Mouse (Mus musculus) limb, embryonic 15.5 days (tissue): Measurements from ENCODE around the gene Plek. TPM values are rescaled to one million over a fixed set of nuclear protein-coding genes. Genes with fewer than 3 reads are reported as not detected.

Experiments used
- ATAC-seq: fragments of 200-750 bp; cut with Nextera tagmentation; 2 replicates; pipeline ENCODE4 v1.8.0; 2017; ENCODE audit warnings: low read depth, moderate TSS enrichment; ENCODE audit not compliant: insufficient number of reproducible peaks, low FRiP score, low TSS enrichment
- H3K27ac ChIP-seq: fragments of 300-500 bp; sonication (generic); 2 replicates; pipeline ENCODE4 v1.5.1; 2015; ENCODE audit warnings: moderate library complexity, mild to moderate bottlenecking, inconsistent platforms
- H3K27me3 ChIP-seq: fragments of 300-500 bp; sonication (generic); 2 replicates; pipeline ENCODE4 v1.6.1; 2015; ENCODE audit warnings: inconsistent platforms
- H3K36me3 ChIP-seq: fragments of 300-500 bp; sonication (generic); 2 replicates; pipeline ENCODE4 v1.6.1; 2015; ENCODE audit warnings: inconsistent platforms
- H3K4me1 ChIP-seq: fragments of 300-500 bp; sonication (generic); 2 replicates; pipeline ENCODE4 v1.6.1; 2015; ENCODE audit warnings: inconsistent platforms
- H3K4me2 ChIP-seq: fragments of 300-500 bp; sonication (generic); 2 replicates; pipeline ENCODE4 v1.6.1; 2015; ENCODE audit warnings: mild to moderate bottlenecking, inconsistent platforms
- H3K4me3 ChIP-seq: fragments of 300-500 bp; sonication (generic); 2 replicates; pipeline ENCODE4 v1.5.1; 2015; ENCODE audit warnings: mild to moderate bottlenecking, inconsistent platforms
- H3K9ac ChIP-seq: fragments of 300-500 bp; sonication (generic); 2 replicates; pipeline ENCODE4 v1.6.1; 2015; ENCODE audit warnings: inconsistent platforms
- H3K9me3 ChIP-seq: fragments of 300-500 bp; sonication (generic); 2 replicates; pipeline ENCODE4 v1.6.1; 2016; ENCODE audit warnings: inconsistent platforms
- WGBS: fragments of 180-500 bp; shearing (Covaris S2); methylation state at CpG from one replicate; pipeline ENCODE4 v1.1.7; 2015; 5-methylcytosine and 5-hydroxymethylcytosine counted together
- polyA plus RNA-seq: library from polyadenylated mRNA; unstranded; fragments of >200 nt; fragmentation: Nextera tagmentation; extraction: Ambion mirVana; gene quantifications from 2 replicates; pipeline ENCODE4 v1.2.1, GENCODE M21; 2015

Gene Plek
- polyA plus RNA-seq, 1 experiment from 2014 or later, result 3.4 TPM

DNA sequence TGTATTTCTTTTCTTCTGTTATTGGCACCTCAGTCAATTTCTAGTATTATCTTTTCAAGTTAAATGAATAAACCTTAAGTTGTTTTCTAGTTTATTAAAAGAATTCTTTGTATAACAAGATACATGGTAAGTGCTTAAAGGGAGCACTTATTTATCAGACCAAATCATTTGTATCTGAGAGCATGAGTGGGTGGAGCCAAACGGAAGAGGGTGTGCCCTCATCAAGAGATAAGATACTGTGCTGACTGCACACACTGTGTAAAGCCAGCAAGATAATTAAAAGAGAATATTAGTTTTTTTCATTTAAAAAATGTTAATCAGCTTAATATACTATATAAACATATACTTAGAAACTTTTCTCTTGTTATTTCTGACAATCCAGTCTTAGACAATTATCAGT, 93.7 kb downstream of the Plek start:
- H3K27ac ChIP-seq, result no peak overlapping the region
- WGBS, result 81% methylated on average over 1 of the region's 1 CpGs
- H3K27me3 ChIP-seq, result no peaks in the 10 kb centered on the region
- no peak overlapping the region for H3K4me2 ChIP-seq
- no peaks in the 10 kb centered on the region for H3K9me3 ChIP-seq
- ATAC-seq, result no peak
- H3K9ac ChIP-seq, result no peak overlapping the region
- no peak overlapping the region for H3K4me3 ChIP-seq
- H3K36me3 ChIP-seq, result no peaks in the 10 kb centered on the region
- H3K4me1 ChIP-seq, result no peaks in the 10 kb centered on the region

GRCm38 (mm10) chr11:16957030-16957429, 95.2 kb downstream of the Plek start:
- Histone ChIP-seq H3K36me3 (no peaks in the 10 kb centered on the region), H3K27me3 (no peaks in the 10 kb centered on the region), H3K9me3 (no peaks in the 10 kb centered on the region), H3K4me2 (no peak overlapping the region), H3K4me3 (no peak overlapping the region), H3K4me1 (no peaks in the 10 kb centered on the region), H3K27ac (no peak overlapping the region), H3K9ac (no peak overlapping the region)
- ATAC-seq, result no peak
- WGBS, result 88% methylated on average over 6 of the region's 6 CpGs

GRCm38 (mm10) chr11:16956115-16956862, 95.9 kb downstream of the Plek start:
- WGBS, result 89% methylated on average over 6 of the region's 6 CpGs
- Histone ChIP-seq H3K4me1 (peaks cover 5% of the 10 kb centered on the region), H3K4me2 (no peak overlapping the region), H3K27ac (no peak overlapping the region), H3K27me3 (no peaks in the 10 kb centered on the region), H3K9ac (no peak overlapping the region), H3K36me3 (no peaks in the 10 kb centered on the region), H3K4me3 (no peak overlapping the region), H3K9me3 (no peaks in the 10 kb centered on the region)
- no peak for ATAC-seq

DNA sequence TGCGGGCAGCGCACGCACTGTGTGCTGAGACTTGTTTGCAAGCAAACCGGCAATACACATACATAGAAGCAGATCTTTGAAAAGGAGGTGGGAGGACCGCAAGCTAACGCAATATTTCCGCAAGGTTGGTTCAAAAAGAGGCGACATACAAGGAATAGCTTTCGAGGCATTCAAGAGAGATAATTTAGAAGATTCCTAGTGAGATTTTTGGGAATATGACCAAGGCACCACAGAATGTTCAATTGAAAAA, 100.5 kb downstream of the Plek start:
- H3K27ac ChIP-seq, result peak overlapping the region; percentile 61
- H3K4me2 ChIP-seq, result peak overlapping the region; percentile 87
- no peak for ATAC-seq
- no peaks in the 10 kb centered on the region for H3K36me3 ChIP-seq
- peak overlapping the region; percentile 72 for H3K4me3 ChIP-seq
- no peaks in the 10 kb centered on the region for H3K9me3 ChIP-seq
- no peaks in the 10 kb centered on the region for H3K27me3 ChIP-seq
- 8% methylated on average over 9 of the region's 9 CpGs for WGBS
- peaks cover 8% of the 10 kb centered on the region for H3K4me1 ChIP-seq
- peak overlapping the region; percentile 61 for H3K9ac ChIP-seq

- WGBS, result under 1% methylated on average over 38 of the region's 38 CpGs
- peak within 1 kb of the TSS; percentile 61 for H3K27ac ChIP-seq
Observed at GRCm38 (mm10) chr11:16950976-16951760, 101.0 kb downstream of the Plek start, which contains the start of gene Fbxo48. Gene Fbxo48 (plus strand): TSS chr11:16951375.

DNA sequence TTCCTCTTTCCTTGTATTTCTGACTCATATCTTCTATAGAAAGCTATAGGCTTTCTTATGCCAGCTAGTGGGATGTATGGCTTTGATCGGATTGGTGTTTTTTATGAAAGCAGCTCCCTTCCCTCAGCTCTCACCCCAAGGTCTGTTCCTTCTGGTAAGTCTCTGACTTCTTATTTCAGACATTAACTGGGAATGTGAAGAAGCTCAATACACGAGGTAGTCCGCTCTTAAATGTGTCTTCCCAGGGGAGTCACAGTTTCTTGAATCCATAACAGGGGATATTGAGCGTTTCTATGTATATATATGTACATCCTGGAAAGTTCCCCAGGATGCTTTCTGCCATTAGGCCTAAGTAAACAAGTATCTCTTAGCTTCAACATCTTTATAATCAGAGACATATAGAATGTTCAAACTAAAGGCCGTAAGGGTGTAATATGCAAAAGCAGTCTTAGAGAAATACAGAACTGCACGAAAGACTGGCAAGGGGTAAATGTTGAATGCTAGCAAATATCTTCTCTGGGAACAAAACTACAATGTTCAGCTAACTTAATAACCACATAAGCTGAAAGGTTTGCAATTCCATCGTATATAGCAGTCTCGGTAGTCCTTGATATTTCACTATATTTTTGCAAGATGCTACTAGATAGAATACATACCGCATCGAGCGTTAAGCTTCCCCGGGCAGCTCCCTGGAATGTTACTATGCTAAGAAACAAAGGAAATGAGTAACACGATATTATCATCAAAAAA, 101.8 kb downstream of the Plek start:
- ATAC-seq, result no peak
- Histone ChIP-seq H3K27me3 (no peaks in the 10 kb centered on the region), H3K27ac (peak overlapping the region; percentile 17; the same call in 1 of the 2 replicates), H3K9me3 (no peaks in the 10 kb centered on the region), H3K9ac (peak overlapping the region; percentile 33), H3K4me2 (peak overlapping the region; percentile 50), H3K4me1 (peaks cover 8% of the 10 kb centered on the region), H3K4me3 (peak overlapping the region; percentile 72), H3K36me3 (no peaks in the 10 kb centered on the region)
- 32% methylated on average over 13 of the region's 13 CpGs for WGBS

More at GRCm38 (mm10) chr11:16950976-16951760, 101.0 kb downstream of the Plek start, which contains the start of gene Fbxo48:
- H3K4me2 ChIP-seq, result peak within 1 kb of the TSS; percentile 87
- H3K36me3 ChIP-seq, result no peaks in the 10 kb centered on the region
- ATAC-seq, result peak; percentile 99
- H3K27me3 ChIP-seq, result no peaks in the 10 kb centered on the region
- peaks cover 8% of the 10 kb centered on the region for H3K4me1 ChIP-seq
- H3K9me3 ChIP-seq, result no peaks in the 10 kb centered on the region
- peak within 1 kb of the TSS; percentile 61 for H3K9ac ChIP-seq
- H3K4me3 ChIP-seq, result peak within 1 kb of the TSS; percentile 72

DNA sequence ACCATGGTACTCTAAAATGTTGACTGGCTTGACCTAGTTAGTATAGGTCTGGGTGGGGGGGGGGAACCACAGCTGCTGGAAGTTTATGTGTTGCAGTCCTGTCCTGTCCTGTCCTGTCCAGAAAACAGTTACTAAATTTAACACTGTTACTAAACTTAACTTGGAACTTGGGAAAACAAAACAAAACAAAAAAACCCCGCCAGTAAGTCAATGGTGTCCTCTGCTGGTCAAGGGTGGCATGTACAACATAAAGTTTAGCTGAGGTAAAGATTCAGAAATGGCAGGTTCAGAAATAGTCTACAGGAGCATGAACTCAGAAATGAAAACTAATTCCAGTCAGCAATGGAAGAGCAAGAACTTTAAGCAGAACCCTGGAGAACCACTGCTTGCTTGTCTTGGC, 103.4 kb downstream of the Plek start:
- Histone ChIP-seq H3K9me3 (no peaks in the 10 kb centered on the region), H3K4me3 (no peak overlapping the region), H3K36me3 (no peaks in the 10 kb centered on the region), H3K27ac (no peak overlapping the region), H3K4me1 (peaks cover 8% of the 10 kb centered on the region), H3K4me2 (no peak overlapping the region), H3K27me3 (no peaks in the 10 kb centered on the region), H3K9ac (no peak overlapping the region)
- no peak for ATAC-seq
- 42% methylated on average over 1 of the region's 1 CpGs for WGBS

GRCm38 (mm10) chr11:16943016-16943415, 109.2 kb downstream of the Plek start:
- no peaks in the 10 kb centered on the region for H3K4me1 ChIP-seq
- no peak overlapping the region for H3K4me3 ChIP-seq
- no peak for ATAC-seq
- no peak overlapping the region for H3K27ac ChIP-seq
- H3K9me3 ChIP-seq, result no peaks in the 10 kb centered on the region
- WGBS, result 85% methylated on average over 4 of the region's 4 CpGs
- no peak overlapping the region for H3K4me2 ChIP-seq
- no peak overlapping the region for H3K9ac ChIP-seq
- no peaks in the 10 kb centered on the region for H3K36me3 ChIP-seq
- no peaks in the 10 kb centered on the region for H3K27me3 ChIP-seq

DNA sequence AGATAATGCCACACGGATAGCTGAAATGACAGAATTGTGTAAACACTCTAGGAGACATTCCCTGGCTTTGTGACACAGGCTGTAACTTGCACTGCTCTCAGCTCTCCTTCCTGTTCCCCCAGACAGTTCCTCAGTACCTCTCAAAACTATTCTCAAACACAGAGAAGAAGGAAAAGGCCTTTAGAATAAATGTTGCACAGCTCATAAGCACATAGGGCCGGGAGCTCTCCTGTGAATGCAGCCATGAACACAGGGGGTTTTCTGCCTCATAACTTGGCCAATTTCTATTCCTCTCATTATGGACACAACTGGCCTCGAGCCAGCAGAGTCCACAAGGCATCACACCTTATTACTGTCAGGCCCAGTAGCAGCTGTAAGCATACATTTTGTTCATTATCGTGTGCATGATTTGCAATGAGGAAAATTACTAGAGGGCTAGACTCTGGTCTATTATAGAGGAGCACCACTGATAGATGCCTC, 110.2 kb downstream of the Plek start:
- ATAC-seq, result no peak
- H3K27me3 ChIP-seq, result no peaks in the 10 kb centered on the region
- no peaks in the 10 kb centered on the region for H3K4me1 ChIP-seq
- no peak overlapping the region for H3K4me2 ChIP-seq
- no peaks in the 10 kb centered on the region for H3K36me3 ChIP-seq
- H3K9ac ChIP-seq, result no peak overlapping the region
- H3K4me3 ChIP-seq, result no peak overlapping the region
- 55% methylated on average over 4 of the region's 4 CpGs for WGBS
- H3K27ac ChIP-seq, result no peak overlapping the region
- no peaks in the 10 kb centered on the region for H3K9me3 ChIP-seq

DNA sequence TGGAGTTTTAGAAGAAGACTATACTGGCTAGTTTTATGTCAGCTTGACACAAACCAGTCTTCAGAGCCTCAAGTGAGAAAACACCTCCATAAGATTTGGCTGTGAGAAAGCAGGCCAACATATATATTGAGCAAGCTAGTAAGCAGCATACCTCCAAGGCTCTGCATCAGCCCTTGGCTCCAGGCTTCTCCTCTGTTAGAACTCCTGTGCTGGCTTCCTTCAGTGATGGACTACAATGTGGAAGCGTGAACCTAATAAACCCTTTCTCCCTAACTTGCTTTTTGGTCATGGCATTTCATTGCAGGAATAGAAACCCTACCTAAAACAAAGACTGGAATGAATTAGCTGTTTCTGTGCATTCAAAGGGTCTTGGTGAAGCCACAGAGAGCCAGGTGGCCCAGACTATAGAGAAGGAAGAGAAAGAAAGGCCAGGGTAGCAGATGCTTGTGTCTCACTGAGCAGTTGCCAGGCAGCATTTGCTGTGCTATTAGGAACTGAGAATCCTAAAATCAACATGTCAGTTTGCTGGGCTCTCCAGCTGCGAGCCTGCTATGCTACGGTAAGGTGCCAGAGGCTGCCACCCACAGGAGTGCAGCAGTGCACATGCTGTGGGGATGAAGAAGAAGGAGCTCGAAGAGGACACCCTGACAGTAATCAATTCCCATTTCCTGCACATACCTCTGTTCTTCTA, 110.9 kb downstream of the Plek start:
- Histone ChIP-seq H3K36me3 (no peaks in the 10 kb centered on the region), H3K9me3 (no peaks in the 10 kb centered on the region), H3K4me1 (no peaks in the 10 kb centered on the region), H3K27ac (no peak overlapping the region), H3K4me3 (no peak overlapping the region), H3K27me3 (no peaks in the 10 kb centered on the region), H3K9ac (no peak overlapping the region), H3K4me2 (no peak overlapping the region)
- 72% methylated on average over 4 of the region's 4 CpGs for WGBS
- no peak for ATAC-seq

DNA sequence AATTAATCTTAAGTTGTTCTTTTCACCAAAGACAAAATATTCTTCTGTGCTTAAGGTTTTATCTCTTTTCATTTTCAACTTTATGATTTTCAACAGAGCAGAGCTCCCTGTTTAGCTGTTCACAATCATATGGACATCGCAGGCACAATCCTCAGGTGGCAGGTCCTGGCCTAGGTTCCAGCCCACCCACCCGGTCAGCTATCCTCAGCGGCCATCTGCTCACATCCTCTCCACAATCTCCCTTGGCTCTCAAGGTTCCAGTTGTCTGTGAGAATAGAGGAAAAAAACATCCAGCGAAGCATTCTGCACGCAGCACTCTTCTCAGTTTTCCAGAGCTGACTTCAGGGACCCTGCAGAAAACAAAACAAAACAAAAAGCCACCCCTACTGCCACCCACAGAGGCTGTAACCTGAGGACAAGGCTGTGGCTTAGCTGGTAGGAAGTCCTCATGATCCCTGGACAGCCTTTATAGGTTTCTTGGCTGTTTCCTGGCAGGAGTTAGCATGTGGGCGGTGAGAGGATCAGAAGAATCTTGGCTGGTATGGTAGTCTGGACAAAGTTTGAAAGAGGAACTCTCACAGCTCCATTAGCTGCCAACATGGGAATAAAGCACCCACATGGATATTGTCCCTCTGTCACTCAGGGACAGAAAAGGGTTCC, 116.5 kb downstream of the Plek start:
- 63% methylated on average over 6 of the region's 6 CpGs for WGBS

More for the DNA sequence above, 116.5 kb downstream of the Plek start:
- Histone ChIP-seq H3K4me1 (0 out of 2 replicates have a peak, but pooled peaks cover 5% of the 10 kb centered on the region), H3K36me3 (no peaks in the 10 kb centered on the region), H3K27ac (no peak overlapping the region), H3K4me2 (no peak overlapping the region), H3K9me3 (no peaks in the 10 kb centered on the region), H3K4me3 (no peak overlapping the region), H3K9ac (no peak overlapping the region), H3K27me3 (no peaks in the 10 kb centered on the region)
- 0 out of 2 replicates have a peak, but pooled peaks have one; percentile 24 for ATAC-seq
